Mouse (Mus musculus): ENCODE results near the gene Pde4b. TPM values are rescaled to one million over a fixed set of nuclear protein-coding genes. Genes with fewer than 3 reads are reported as not detected.

The Pde4b gene
- total RNA-seq, 2 experiments from 2014 or later: 85.9 to 89.8 TPM

- intact Hi-C loops (cut with DNase I): loop anchor here (5.0 kb wide), 1 partner anchor 81 kb away; no protein-coding TSS in a partner anchor
- DNase-seq (ENCODE audit: extremely low spot score in 1 of 2, low spot score in 2 of 2): peak; percentile 13 to 62
Measured at GRCm38 (mm10) chr4:102511511-102511910, 424.2 kb downstream of the Pde4b start.

GRCm38 (mm10) chr4:102512940-102513339 lies 425.6 kb downstream of the Pde4b start:
- intact Hi-C loops (cut with DNase I): loop anchor here (5.0 kb wide), 1 partner anchor 79 kb away; no protein-coding TSS in a partner anchor
- DNase-seq (ENCODE audit: extremely low spot score in 1 of 2, low spot score in 2 of 2): no peak

- intact Hi-C loops (cut with DNase I): loop anchor here (5.0 kb wide), 1 partner anchor 79 kb away; no protein-coding TSS in a partner anchor
- no peak for DNase-seq (ENCODE audit: extremely low spot score in 1 of 2, low spot score in 2 of 2)
Measured at GRCm38 (mm10) chr4:102513514-102513913, 426.2 kb downstream of the Pde4b start.

GRCm38 (mm10) chr4:102514972-102515835 lies 427.9 kb downstream of the Pde4b start:
- DNase-seq (ENCODE audit: extremely low spot score in 1 of 2, low spot score in 2 of 2): no peak
- intact Hi-C loops (cut with DNase I): loop anchor here (5.0 kb wide), 1 partner anchor 77 kb away; no protein-coding TSS in a partner anchor

- no peak for DNase-seq (ENCODE audit: extremely low spot score in 1 of 2, low spot score in 2 of 2)
- intact Hi-C loops (cut with DNase I): no loop called here
Measured at GRCm38 (mm10) chr4:102516395-102516794, 429.1 kb downstream of the Pde4b start.

- DNase-seq (ENCODE audit: extremely low spot score in 1 of 2, low spot score in 2 of 2): peak; percentile 59 to 68
- intact Hi-C loops (cut with DNase I): no loop called here
Measured at GRCm38 (mm10) chr4:102516982-102517630, 429.8 kb downstream of the Pde4b start.

- DNase-seq (ENCODE audit: extremely low spot score in 1 of 2, low spot score in 2 of 2): no peak
- intact Hi-C loops (cut with DNase I): no loop called here
Measured at GRCm38 (mm10) chr4:102517653-102518052, 430.3 kb downstream of the Pde4b start.

DNA sequence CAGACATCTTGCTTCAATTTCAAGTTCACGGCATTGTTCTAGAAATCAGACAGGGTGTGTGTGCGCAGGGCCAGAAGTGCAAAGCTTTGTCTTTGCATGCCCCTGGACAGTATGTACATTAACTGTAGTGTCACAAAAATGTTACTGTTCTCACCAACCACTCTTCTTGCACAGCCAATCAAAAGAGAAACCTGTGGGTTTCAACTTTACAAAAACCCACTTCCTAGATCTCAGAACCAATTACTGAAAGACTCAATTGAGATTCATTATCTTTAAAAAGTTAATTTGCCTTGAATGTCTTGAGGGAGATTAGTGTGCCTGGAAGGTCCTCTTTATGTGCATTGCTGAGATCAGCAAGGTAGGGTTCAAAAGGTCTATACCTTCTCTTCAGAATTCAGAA lies 431.0 kb downstream of the Pde4b start:
- intact Hi-C loops (cut with DNase I): no loop called here
- no peak for DNase-seq (ENCODE audit: extremely low spot score in 1 of 2, low spot score in 2 of 2)

DNA sequence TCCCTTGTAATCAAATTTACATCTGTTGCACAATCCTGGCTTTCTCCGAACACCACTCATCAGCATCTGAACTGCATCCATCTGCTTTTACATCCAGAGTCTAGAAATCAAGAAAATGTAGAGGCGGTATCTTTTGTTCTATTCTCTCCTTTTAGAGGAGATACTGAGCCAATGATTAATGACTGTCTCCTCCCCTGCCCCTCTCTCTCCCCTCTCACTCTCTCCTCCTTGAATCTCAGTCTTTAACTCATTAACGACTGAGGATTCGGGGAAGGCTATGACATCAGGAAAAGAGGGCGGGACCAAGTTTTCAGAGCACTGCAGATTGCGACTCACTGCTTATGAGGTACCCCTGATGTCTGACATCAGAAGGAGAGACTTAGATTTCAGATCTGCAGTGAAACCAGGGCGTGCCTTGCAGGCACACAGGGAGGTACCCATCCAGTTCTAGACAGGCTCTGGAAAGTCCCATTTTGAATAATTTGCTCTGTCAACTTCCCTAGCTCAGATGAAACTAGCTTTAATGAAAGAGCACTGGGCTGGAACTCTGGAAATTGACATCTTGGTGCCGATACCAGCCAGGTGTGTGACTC lies 433.4 kb downstream of the Pde4b start:
- no peak for DNase-seq (ENCODE audit: extremely low spot score in 1 of 2, low spot score in 2 of 2)
- intact Hi-C loops (cut with DNase I): no loop called here

DNA sequence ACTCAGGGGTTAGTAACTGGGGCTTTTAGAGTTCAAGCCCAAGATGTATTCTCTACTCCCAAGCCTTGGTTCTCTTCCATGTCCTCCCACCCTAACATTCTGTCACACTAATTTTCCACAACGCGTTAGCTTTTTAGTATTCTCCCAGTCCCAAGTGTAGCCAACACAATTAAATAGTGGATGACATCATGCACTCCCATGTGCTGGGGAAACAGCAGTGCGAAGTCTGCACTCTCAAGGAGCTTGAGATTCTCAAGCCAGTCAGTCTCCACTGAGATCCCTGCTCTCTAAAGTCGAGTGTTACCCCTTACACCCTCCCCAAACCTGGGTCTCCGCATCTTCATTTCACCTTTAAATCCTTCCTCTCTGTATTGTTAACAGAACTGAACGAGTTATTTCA lies 434.1 kb downstream of the Pde4b start:
- intact Hi-C loops (cut with DNase I): no loop called here
- no peak for DNase-seq (ENCODE audit: extremely low spot score in 1 of 2, low spot score in 2 of 2)

DNA sequence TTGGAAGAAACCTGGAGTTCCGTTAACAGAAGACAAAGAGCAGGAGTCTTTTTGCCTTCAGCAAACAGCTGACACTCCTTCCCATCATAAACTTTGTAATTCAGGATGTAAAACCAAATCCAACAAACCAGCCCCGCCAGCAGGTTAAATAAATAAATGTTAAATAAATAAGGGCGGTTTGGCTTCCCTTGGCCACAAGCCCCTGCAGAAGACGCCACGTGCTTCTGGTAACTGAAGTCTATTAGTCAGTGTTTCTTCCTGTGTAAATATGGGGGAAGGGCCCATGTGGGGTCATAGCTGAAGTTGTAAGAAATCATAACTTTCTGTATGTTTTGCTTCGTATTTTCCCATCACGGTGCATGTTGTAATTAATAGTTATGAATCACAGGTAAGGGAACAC lies 440.0 kb downstream of the Pde4b start:
- no peak for DNase-seq (ENCODE audit: extremely low spot score in 1 of 2, low spot score in 2 of 2)
- intact Hi-C loops (cut with DNase I): no loop called here

GRCm38 (mm10) chr4:102530797-102531196 lies 443.5 kb downstream of the Pde4b start:
- intact Hi-C loops (cut with DNase I): loop anchor here (5.0 kb wide), 1 partner anchor 37 kb away; no protein-coding TSS in a partner anchor
- DNase-seq (ENCODE audit: extremely low spot score in 1 of 2, low spot score in 2 of 2): no peak

- DNase-seq (ENCODE audit: extremely low spot score in 1 of 2, low spot score in 2 of 2): no peak
- intact Hi-C loops (cut with DNase I): loop anchor here (5.0 kb wide), 1 partner anchor 36 kb away; no protein-coding TSS in a partner anchor
Measured at GRCm38 (mm10) chr4:102531729-102532128, 444.4 kb downstream of the Pde4b start.

DNA sequence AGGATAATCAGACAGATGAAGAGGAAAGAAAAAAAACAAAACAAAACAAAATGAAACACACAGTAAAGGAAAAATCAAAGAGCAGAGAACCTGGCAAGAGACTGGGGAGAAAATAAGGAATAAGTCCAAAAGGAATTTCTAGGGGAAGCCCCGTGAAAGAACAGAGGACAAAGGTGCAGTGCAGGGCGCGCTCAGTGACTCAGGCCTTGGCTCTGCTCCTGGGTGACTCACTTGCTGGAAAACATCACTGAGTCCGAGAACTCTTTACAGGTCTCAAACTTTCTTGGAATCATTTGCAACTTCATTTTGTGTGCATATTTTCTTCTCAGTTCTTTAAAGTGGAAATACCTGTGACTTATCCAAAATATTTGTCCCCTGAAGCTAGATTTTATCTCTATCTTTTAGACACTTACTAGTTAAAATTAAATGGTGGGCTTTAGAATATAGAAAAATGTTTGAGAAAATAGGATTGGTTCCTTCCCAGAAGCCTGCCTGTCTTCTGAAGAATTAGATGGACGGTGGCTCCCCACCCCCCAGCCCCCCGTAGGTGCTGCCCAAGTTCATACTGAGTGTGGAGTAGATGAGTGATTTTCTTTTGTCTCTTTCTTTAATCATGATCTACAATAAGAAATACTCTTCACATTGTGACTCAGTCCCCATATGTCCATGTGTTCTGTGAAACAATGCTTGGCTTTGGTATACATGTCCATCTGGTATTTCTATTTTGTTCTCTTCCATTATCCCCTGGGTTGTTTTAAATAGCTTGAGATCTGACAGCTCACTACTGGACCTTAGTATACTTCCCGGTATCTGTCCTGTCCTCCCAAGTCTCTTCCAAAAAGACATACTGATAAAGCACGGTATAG lies 446.1 kb downstream of the Pde4b start:
- no peak for DNase-seq (ENCODE audit: extremely low spot score in 1 of 2, low spot score in 2 of 2)
- intact Hi-C loops (cut with DNase I): loop anchor here (5.0 kb wide), 1 partner anchor 34 kb away; no protein-coding TSS in a partner anchor

GRCm38 (mm10) chr4:102534049-102534730 lies 446.8 kb downstream of the Pde4b start:
- DNase-seq (ENCODE audit: extremely low spot score in 1 of 2, low spot score in 2 of 2): peak in 1 of 2 experiments; percentile 45
- intact Hi-C loops (cut with DNase I): loop anchor here (5.0 kb wide), 1 partner anchor 33 kb away; no protein-coding TSS in a partner anchor

DNA sequence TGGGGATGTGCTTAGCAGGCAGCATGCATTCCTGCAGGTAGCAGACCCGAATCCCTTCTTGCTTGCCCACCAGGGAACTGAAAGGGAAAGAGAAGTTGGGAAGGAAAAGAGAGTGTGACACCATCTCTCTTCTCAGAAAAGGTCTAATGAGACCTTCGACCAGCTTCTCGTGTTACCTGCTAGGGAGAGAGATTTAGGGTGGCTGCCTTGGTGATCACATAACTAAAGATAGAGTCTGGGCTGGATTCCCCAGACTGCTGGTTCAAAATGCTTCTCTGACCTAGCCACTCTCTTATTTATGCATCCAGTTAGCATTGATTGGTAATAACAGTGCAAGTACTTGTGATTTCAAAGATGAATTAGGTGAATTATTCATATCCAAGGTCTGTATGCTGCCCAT lies 448.5 kb downstream of the Pde4b start:
- DNase-seq (ENCODE audit: extremely low spot score in 1 of 2, low spot score in 2 of 2): no peak
- intact Hi-C loops (cut with DNase I): no loop called here

DNA sequence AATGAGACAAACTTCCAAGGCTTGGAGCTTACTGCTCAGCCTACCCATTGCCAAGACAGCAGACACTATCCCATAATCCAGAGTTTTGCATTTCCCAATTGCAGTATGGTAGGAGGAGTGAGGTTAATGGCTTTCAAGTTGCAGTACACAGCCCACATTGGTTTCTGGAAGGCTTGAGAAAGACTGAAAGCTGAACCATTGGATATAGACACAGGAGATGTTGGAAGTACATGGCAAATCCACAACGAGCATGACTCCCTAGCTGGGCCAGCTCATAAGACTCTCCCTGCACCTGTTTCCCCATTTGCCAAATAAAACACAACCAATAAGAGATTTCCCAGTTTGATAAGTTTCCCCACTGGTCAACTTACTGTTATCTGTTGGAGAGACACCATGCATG lies 450.9 kb downstream of the Pde4b start:
- intact Hi-C loops (cut with DNase I): no loop called here
- no peak for DNase-seq (ENCODE audit: extremely low spot score in 1 of 2, low spot score in 2 of 2)

GRCm38 (mm10) chr4:102538793-102539192 lies 451.4 kb downstream of the Pde4b start:
- intact Hi-C loops (cut with DNase I): no loop called here
- no peak for DNase-seq (ENCODE audit: extremely low spot score in 1 of 2, low spot score in 2 of 2)

Measured in left cerebral cortex, postnatal 10 days (tissue).